Mouse (Mus musculus) embryo, embryonic 9.5 days (tissue): Measurements from ENCODE around the gene Epc2.
A peak's percentile ranks its signal among the peaks of the same experiment; 100 is the strongest.

Experiments
- DNase-seq: peaks from one replicate; pipeline ENCODE4 v3.0.0-alpha.2; 2017; ENCODE audit errors: extremely low spot score

The Epc2 gene

DNA sequence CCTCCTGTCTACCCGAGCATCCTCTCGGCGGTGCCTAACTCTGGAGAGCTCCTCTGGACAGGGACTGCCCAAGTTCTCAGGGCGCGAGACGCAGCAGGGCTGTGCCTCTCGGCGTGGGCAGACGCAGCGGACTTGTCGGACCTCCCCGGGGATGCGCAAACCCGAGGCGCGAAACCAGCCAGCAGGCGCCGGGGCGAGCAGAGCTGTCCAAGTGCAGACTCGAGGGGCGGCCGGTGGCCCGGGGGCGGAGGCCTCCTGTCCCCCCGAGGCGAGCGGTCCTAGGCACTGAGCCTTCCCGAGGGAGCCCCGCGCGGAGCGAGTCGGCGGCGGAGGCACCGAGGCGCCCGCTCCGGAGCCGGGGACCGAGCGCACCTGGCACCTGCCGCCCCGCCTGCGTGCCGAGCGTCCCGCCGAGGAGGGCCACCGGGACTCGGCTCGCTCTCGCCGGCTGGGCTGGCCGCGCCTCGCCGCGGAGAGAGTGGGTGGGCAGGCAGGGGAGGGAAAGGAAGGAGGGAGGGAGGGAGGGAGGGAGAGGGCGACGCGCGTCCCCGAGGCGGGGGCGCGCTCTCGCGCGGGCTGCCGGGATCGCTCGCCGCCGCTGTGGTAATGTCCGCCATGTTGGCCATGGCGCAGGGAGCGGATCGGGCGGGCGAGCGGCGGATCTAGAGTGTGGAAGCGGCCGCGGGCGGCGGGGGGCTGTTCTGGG is at the start of gene Epc2:
TSS of gene Epc2 (plus strand) at position 556 of the 706 bp plus-strand sequence.
- DNase-seq, result peak; percentile 95

DNA sequence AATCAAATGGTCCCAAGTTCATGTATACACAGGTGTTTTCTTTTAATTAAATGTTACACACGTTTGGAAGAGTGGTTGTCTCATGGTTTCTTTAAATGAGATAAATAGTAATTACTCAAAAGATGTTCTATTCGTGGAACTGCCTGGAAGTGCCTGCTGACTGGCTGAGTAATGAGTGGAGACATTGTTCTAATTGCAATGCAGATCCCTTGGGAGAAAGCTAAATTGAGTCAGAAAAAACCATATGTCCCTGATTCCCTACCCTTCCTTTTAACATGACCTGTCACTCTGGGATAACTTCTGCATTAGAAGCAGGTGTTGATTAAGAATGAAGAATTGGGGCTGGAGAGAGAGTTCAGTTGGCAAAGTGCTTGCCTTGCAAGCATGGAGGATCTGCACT is 45.3 kb upstream of the Epc2 start:
- no peak for DNase-seq

DNA sequence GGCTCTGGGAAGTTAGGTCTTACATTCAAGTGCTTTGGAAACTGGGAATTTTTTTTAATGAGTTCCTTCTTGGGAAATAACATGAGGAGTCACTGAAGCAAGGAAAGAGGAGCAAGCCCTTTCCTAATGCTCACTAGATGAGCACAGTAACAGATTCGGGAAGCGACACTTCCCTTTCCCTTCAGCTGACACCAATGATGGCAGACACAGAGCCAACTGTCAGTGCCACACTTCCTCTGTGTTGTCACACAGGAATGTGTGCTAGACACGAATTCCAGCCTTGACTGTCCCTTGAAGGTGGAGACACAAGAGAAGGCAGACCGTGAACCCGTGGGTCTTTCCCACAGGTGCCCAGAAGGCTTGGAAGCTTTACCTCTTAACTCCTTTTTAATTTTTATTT is 39.6 kb upstream of the Epc2 start:
- no peak for DNase-seq

DNA sequence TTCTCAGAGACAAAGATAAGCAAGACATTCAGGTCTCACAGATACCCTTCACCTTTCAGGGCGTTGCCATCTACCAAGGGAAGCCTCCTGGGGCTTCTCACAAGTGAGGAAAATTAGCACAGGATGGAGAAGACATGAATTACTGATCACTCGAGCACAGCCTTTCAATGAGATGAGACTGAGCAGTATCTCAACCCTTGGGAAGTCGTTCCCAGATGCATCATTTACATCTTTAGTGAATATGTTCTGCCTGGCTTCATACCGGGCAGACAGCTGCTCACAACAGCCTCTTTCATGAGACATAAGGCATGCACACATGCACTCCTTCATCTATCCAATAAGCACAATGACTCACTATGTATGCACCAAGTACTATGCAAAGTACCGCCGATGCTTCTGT is 38.7 kb upstream of the Epc2 start:
- no peak for DNase-seq

DNA sequence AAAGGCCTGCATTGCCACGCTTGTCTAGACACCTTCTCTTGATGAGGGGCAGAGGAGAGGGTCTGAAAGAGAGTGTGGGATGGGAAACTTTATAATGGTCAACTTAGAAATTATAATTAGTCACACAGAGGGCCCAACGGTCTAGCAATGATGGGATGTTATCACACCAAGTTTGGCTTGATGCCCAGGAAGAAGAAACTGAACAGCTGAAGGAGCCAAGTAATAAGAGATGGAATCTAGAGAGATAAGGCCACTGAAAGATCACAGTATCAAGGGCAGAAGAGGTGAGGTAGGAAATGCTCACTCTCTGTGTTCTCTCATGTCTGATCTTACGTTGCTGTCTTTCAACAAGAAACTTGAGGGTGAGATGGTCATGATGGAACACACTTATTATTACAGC is 35.4 kb upstream of the Epc2 start:
- DNase-seq, result no peak

DNA sequence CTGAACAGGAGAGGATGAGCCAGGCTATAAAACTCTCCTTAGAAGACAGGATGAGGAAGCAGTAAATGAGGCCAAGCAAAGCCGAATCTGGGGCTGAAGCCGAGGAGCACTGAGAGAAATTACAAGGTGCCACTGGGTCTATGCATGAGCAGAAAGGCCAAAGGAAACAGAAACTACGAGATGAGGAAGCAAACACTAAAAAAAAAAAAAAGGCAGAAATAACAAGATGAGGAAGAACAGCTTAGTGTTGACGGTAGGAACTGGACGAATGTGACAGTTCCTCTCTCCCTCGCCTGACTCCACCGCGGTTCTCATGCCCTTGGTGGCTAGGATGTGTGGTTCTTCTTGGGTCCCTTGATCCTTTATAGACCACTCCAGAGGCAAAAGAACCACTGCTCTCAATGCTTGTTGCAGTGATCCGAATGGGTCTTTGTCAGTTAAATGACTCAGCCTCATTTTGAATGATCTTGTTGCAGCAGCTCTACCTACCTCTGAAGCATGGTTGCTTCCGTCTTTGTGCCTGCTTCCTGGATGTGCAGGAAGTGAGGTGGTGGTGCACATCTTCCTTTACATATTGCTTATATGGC is 34.2 kb upstream of the Epc2 start:
- no peak for DNase-seq

DNA sequence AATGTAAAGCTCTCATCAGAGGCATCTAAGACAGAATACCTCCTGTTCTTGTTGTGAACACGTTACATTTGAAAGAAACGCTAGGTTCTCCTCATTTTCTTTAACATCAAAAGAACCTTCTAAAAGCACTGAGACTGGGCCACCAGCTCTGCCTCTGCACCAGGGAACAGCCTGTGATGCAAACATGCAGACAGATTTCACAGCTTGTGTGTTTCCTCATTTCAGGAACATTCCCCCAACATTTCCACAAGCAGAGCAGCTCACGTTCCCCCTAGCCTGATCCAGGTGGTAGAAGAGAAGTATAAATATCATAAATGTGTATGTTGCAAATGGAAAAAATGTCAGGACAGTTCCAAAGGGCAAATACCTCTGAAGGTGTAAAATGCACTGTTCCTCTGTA is 30.9 kb upstream of the Epc2 start:
- DNase-seq, result no peak

DNA sequence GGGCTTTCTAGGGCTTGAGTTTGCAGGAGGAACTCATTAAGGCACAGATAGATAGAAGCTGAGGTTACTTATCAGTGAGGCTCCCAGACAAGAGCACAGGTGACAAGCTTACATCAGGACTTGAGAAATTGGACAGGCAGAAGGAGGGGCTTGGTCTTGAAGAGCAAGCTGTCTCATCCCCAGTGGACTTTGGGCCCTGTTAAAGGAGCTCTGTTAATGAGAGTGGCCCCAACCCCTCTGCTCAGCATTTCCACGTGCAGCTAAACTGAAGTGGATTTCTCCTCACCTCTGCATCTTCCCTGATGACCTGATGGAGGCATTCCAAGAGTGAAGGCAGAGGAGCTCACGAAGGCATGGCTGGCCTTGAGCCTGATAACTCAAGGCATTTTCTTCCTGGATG is 27.4 kb upstream of the Epc2 start:
- no peak for DNase-seq

DNA sequence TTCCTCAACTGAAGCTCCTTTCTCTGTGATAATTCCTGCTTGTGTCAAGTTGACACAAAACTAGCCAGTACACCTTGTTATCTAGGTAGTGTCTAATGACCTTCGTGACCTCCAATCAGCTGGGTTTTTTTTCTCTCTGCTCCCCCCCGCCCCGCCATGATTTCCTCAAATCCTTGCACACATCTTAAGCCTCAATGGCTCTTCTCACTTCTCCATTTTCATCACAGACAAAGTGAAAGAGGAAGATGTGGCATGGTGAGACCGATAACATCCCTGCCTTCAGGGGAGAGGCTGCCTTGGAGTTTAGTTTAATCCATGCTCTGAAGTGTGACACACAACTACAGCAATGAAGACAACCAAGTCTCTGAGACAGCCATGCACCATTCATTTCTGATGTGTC is 26.5 kb upstream of the Epc2 start:
- DNase-seq, result no peak

DNA sequence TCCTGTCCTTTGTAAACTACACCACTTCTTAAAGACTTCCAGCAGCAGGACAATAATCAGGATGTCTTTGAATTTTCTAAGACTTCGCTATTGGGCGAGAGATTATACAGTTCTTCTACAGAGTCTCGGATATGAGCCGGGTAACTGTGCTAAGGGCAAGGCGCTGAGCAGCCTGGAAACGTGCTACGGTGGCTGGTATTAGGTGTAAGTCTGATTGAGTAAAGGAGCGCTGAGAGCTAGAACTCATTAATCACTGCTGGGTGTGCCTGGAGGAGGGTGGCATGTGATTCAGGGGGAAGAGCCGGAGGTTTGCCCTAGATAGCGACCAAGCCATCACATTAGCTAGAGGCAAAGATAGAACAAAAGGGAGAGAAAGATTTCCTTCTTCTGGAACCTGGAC is 25.1 kb upstream of the Epc2 start:
- no peak for DNase-seq

DNA sequence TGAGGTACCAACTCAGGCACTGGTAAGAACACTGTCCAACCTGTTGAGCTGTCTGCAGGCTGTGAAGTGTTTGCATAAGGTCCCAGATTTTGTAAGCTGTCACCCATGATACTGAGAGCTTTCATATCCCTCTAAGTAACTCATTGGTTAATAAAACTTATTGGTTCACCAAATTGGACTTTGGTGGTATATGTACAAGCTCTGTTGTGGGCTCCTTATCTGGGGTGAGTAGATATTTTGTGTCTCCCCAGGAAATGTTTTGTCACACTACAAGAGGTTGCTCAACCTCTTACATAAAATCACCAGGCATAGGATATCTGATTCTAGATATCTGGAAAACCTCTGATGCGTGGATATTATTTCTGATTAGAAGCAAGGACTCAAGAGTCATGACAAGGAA is 20.3 kb upstream of the Epc2 start:
- no peak for DNase-seq

DNA sequence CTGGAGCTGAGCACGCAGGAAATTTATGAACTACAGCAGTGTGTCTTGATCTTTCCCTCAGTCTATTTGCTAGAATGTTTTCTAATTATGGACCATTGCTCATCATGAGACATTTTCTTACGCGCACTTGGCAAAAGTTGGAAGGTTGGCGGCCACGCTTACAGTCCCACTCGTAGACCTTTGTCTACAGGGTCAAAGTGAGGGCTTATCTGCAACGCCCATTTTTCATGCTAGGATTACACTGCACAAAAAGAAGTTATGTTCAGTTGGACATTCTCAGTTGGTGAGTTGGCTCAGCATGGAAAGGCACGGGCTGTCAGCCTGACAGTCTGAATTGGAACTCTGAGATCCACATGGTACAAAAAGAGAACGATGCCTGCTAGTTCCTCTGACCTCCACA is 18.1 kb upstream of the Epc2 start:
- no peak for DNase-seq

DNA sequence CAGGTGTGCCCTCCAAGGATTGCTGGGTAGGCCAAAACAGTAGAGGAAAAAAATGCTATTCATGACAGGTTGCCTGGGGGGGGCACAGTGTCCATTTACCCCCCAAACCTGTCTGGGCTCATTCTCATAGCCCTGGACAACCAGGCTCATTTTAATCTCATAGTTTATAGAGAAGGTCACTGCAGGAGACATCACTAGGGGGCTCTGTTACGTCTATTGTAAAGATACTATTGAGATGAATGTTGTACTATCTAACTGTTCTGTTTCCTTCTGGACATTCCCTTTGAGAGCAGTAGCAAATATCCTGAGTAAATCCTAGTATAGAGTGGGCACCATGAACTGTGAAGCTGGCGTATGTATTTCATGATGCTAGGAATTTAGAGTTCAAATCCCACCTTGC is 5.0 kb upstream of the Epc2 start:
- no peak for DNase-seq

DNA sequence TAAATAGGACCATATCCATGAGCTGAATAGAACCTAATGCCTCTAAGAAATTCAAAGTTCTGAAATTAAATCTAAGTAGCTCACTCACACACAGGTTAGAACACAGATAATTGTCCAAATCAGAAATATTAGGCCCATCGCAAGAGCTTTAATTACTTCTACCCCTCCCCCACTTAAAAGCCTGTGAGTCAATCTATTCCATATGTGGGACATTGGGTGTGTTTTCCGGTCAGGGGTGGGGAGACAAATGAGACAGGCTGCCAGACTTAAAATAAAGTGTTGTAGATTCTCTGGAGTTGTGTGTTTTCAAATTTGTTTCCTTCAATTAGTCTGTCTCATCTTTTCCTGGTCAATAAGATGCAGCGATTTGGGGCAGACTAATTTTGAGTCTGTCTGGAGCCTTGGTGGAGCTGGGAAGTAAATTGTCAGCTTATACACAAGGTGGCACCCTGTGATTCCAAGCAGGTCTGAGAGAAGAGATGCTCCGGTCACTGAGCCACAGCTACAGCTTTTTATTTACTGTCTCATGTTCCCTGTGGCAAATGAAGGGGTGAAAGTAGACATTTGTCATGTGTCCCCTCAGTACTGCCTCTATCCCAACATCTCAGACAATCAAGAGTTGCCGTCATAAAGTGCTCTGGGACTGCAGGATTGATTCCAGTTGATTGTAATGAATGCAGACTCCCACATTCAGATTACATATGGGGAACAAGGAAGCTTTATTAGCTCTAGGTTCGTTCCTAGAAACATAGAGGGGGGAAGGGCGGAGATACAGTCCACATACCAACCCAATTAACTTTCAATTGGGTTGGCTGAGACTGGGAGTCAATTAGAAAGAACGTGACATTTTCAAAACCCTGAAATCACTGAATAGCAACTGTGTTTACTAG is 3.5 kb upstream of the Epc2 start:
- DNase-seq, result peak; percentile 42

DNA sequence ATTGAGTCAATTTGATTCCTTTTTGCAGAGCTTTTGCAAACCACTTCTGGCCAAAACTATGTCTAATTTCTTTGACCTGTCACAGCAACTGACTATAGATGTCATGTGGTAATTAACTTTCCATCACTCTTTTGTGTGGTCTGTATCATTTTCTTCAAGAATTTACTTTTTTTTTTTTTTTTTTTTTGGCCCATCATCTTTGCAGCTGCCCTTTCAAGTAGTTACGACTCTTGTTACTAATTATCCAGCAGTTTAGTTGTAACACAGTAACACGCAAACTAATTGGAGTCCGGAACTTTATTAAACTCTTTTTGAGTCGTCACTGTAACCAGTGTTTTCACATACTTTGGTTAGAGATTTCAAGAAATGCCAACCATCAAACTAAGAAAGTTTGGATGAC is 819 bp upstream of the Epc2 start:
- DNase-seq, result no peak

DNA sequence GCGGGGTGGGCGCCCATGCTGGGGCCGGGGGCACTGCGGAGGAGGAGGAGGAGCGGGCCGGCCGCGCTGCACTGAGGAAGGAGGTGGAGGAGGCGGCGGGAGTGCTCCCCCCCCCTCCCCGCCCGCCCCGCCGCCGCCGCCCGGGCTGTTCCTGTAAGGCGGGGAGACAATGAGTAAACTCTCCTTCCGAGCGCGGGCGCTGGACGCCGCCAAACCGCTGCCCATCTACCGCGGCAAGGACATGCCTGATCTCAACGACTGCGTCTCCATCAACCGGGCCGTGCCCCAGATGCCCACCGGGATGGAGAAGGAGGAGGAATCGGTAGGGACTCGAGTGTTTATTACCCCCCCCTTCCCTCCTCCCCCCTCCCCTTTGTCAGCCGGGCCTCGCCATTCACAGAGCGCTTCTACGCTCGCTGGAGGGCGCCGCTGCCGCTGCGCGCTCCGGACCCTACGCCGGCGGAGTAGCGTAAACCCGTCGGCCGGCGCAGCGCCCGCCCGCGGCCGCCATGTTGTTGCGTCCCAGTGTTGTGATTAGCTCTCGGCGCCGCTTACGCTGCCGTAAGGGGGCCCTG is 438 bp downstream of the Epc2 start:
- peak; percentile 94 for DNase-seq

DNA sequence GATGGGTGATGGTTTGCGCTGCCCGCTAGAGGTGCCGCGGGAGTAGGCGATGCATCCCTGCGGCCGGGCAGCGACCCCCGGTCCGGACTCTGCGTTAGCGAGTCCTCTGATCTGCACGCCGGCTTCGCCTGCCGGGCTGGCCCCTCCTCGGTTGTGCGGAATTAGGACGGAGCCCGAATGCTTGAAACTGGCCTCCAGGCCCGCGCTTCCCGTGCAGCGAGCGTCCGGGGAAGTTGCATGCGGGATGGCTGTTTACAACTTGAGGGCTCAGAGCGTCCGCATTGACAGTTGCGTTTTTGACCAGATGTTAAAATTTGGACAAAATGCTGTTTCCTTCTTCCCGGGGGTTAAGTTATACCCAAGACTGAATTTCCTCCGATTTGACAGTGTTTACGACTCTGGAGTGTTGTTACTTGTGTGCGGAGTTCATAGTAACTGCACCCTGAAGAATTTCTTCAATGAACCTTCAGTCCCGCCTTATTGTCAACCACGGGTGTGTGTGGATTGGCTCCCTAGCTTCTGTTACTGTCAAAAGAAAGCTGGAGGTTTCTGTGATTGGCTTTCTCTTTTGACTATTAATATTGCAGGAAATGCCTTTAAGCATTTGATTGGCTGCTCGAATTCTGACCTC is 1.3 kb downstream of the Epc2 start:
- DNase-seq, result peak; percentile 56

DNA sequence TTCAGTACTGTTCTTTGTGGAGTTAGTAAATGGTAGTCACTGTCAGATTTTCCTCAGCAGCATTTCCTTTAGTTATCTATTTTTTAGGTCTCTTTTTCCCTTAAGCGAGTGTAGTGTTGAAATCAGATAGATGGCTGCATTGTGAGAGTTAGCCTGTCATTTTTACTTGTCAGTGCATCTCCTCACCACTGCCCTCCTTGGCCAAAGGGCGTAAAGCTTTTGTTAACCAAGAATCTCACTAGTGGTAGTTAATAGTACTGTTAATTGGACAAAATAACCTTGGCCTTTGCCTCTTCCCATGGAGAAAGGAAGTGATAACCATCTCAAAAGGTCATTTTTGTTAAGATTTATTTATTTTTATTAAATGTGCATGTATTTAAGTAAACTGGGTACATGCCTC is 6.5 kb downstream of the Epc2 start:
- DNase-seq, result no peak

DNA sequence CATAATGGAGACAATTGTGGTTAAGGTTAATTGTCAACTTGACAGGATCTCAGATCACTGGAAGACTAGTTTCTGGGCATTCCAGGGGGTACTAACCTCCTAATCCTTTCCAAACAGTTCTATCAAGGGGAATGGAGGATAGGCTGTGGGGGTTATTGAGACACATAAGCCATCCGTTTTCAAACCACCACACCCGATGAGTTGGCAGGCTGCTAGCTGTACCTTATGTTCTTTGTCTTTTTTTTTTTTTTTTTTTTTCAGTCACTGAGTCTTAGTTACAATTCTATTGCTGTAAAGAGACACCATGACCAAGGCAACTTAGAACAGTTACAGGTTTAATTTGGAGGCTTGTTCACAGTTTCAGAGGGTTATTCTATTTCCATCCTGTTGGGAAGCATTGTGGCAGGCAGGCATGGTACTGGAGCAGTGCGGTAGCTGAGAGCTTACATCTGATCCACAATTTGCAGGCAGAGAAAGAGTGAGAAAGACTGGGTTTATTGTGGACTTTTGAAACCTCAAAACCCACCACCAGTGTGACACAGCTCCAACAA is 14.5 kb downstream of the Epc2 start:
- no peak for DNase-seq

DNA sequence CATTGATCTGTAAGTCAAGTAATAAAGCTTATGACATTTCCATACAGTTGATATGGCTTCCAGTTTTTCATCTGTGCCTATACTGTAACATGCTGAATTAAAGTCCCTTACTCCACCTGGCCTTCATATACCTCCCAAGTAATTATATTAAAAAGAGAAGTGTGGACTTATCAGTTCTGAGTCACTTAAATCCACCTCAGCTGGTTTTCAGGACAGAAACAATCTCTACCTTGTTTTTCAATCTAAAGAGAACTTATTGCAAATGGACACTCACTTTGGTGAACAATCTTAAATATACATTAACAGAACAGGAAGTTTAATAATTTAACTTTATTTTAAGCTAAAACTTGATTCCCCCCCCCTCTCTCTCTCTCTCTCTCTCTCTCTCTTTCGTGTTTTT is 15.8 kb downstream of the Epc2 start:
- no peak for DNase-seq

DNA sequence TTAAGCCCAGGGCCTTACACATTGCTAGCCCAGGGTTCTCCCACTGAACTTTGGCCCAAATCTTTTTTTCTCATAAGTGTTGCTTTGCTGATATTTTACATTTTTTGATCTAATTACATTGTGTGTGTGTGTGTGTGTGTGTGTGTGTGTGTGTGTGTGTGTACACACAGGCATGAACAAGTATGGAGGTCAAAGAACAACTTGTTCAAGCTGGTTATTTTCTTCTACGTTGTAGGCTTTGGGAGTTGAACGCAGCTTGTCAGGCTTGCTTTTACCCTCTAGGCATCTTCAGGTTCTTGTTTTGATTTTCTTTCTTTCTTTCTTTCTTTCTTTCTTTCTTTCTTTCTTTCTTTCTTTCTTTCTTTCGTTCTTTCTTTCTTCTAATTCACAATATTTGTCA is 19.9 kb downstream of the Epc2 start:
- DNase-seq, result no peak
